Mouse (Mus musculus) ovary, adult 18-20 months (tissue): ENCODE data around the gene Rad51b.
A peak's percentile ranks its signal among the peaks of the same experiment; 100 is the strongest.

ENCODE experiments used
- DNase-seq: peaks from one replicate; pipeline ENCODE4 v3.0.0; 2022; ENCODE audit warnings: low spot score, mixed read lengths

The Rad51b gene

GRCm38 (mm10) chr12:79648812-79649700 is 352.0 kb downstream of the Rad51b start:
- no peak for DNase-seq

- DNase-seq = no peak
These were observed 352.7 kb downstream of the Rad51b start for GRCm38 (mm10) chr12:79649796-79650195.

- DNase-seq = no peak
These were observed 358.1 kb downstream of the Rad51b start for GRCm38 (mm10) chr12:79655138-79655537.

GRCm38 (mm10) chr12:79658861-79659260 is 361.8 kb downstream of the Rad51b start:
- DNase-seq = no peak

GRCm38 (mm10) chr12:79661270-79661669 is 364.2 kb downstream of the Rad51b start:
- DNase-seq = peak; percentile 80

GRCm38 (mm10) chr12:79663131-79663892 is 366.2 kb downstream of the Rad51b start:
- no peak for DNase-seq

GRCm38 (mm10) chr12:79663893-79664574 is 367.0 kb downstream of the Rad51b start:
- DNase-seq = no peak

GRCm38 (mm10) chr12:79674846-79675439 is 377.9 kb downstream of the Rad51b start:
- no peak for DNase-seq

GRCm38 (mm10) chr12:79675440-79676176 is 378.5 kb downstream of the Rad51b start:
- no peak for DNase-seq

GRCm38 (mm10) chr12:79676251-79676650 is 379.2 kb downstream of the Rad51b start:
- no peak for DNase-seq

GRCm38 (mm10) chr12:79676896-79677295 is 379.8 kb downstream of the Rad51b start:
- no peak for DNase-seq

- DNase-seq = no peak
These were observed 382.3 kb downstream of the Rad51b start for GRCm38 (mm10) chr12:79679251-79679901.

GRCm38 (mm10) chr12:79679941-79680697 is 383.0 kb downstream of the Rad51b start:
- DNase-seq = no peak

GRCm38 (mm10) chr12:79680698-79681072 is 383.6 kb downstream of the Rad51b start:
- DNase-seq = no peak

GRCm38 (mm10) chr12:79681571-79681970 is 384.5 kb downstream of the Rad51b start:
- DNase-seq = no peak

GRCm38 (mm10) chr12:79683350-79683749 is 386.3 kb downstream of the Rad51b start:
- no peak for DNase-seq

GRCm38 (mm10) chr12:79683759-79684158 is 386.7 kb downstream of the Rad51b start:
- no peak for DNase-seq

- DNase-seq = no peak
These were observed 387.3 kb downstream of the Rad51b start for GRCm38 (mm10) chr12:79684338-79684737.

- no peak for DNase-seq
These were observed 389.7 kb downstream of the Rad51b start for GRCm38 (mm10) chr12:79686594-79687325.
